Mouse (Mus musculus): ENCODE measurements around the gene Zzef1.
"Not testable (repeated sequence)": the region's sequence is repeated elsewhere in the genome, so short reads cannot be mapped to it uniquely, and the experiment has no call there.

Gene Zzef1

DNA sequence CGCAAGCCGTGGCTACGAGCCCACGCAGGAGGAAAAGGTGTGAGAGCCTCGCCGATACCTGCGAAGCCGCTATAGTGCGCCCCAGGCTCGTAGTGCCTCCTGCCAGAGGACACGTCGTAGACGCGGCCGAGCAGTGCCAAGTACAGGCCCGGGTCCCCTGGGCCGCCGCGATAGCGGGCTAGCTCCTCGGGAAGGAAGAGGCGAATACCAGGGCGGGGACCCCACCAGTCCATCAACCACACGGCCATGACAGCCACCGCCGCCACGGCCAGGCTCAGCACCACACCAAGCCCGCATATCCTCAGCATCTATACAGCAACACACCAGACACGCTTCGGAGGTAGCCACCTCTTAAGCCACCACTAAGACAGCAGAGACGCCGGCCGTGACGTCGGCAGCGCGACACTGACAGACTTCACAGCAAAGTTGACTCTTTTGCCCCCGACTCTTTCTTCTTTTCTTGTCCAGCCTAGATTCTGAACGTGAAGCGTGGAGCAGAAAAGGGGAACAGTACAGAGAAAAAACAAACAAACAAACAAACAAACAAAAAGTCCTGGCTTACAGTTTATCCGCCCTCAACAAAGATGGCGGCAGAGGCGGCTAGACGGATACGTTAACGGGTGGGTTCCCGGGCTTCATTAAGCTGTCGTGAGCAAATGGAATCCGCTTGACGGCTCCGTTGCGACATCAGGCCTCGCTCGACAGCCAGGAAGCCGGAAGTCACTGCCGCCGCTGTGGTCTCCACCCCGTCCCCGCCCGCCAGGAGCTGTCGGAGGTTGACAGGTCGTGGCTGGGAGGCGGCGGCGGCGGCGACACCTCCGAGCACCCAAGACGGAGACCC is at the start of gene Zzef1, which contains the start of gene Cyb5d2:
Gene Zzef1 (plus strand): TSS at position 772 of the 841 bp plus-strand sequence.
Gene Cyb5d2 (minus strand): TSS at position 688 of the 841 bp plus-strand sequence.
- DNase-seq (ENCODE audit: low spot score in 2 of 2): peak; percentile 86 to 95

DNA sequence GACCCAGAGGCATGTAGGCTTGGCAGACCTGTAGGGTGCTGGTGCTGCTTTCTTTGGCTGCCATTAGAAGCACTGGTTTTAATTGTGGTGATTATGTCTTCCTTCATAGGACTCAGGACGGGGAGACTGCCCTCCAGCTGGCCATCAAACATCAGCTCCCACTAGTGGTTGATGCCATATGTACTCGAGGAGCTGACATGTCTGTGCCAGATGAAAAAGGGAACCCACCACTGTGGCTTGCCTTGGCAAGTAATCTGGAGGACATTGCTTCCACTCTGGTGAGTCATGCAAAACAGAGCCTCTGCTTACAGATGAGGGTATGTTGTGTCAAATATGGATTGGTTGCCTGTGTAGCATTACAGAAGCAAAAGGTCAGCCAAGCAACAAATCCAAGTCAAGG is 44.1 kb upstream of the Zzef1 start:
- no peak for DNase-seq (ENCODE audit: low spot score in 2 of 2)

DNA sequence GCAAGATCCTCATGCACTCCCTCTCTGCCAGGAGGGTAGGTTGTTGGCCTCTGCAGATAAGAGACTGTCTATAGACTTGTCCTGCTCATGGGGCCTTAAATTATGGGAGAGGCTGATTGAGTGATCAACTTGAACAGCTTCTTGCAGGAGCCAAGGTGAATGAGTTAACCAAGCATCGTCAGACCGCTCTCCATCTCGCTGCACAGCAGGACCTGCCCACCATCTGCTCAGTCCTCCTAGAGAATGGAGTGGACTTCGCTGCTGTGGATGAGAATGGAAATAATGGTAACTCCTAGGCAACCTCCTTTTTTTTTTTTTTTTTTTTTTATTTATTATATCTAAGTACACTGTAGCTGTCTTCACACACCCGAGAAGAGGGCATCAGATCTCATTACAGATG is 37.7 kb upstream of the Zzef1 start:
- no peak for DNase-seq (ENCODE audit: low spot score in 2 of 2)

DNA sequence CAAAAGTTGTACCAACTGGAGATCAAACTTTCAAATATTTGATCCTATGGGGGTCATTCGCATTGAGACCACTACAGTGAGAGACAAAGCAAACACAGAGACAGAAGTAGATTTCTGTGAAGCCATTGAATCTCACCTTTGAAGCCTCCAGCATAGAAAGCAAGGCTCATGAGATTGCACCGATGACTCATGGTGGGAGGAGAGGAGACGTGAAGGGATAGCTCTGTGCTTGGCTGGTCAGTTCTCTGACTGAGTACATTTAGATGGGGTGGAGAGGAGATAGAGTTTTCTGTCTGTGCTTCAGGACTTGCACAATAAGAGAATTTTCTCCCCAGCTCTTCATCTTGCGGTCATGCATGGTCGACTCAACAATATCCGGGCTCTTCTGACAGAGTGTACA is 36.4 kb upstream of the Zzef1 start:
- DNase-seq (ENCODE audit: low spot score in 2 of 2): no peak

DNA sequence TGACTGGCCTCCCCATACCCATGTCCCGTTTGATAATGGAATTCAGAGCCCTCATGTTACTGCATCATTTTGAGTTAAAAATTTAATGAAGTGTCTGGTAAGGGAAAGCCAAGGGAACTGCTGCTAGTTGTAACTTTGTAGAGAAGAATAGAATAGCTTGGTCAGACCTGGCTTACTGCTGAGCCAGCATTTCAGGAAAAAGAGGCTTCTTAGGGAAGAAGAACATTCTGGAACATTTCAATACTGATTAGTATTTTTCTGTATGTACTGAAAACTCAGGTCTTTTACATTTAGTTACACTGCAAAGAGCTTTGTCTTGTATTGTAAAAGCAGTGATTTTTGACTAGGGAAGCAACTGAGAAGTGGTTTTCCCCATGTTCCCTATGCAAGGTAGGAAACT is 35.2 kb upstream of the Zzef1 start:
- DNase-seq (ENCODE audit: low spot score in 2 of 2): no peak

DNA sequence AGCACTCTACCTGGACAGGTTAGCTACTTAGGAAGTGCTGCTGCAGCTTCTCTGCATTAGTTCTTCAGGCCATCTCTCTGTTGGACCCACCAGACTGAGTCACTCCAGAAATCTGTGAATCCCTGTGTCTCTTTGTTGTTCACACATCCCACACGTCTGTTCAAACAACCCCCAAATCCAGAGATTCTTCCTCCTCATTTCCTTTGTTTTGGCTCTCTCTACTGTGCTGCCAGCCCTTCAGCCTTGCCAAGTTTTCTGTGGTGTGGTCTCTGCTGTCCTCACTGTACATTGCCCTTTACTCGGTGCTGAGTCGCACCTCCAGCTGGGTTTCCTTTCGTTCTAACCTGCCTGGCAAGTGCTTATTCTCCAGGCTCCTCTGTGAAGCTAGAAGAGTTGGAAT is 31.8 kb upstream of the Zzef1 start:
- no peak for DNase-seq (ENCODE audit: low spot score in 2 of 2)

DNA sequence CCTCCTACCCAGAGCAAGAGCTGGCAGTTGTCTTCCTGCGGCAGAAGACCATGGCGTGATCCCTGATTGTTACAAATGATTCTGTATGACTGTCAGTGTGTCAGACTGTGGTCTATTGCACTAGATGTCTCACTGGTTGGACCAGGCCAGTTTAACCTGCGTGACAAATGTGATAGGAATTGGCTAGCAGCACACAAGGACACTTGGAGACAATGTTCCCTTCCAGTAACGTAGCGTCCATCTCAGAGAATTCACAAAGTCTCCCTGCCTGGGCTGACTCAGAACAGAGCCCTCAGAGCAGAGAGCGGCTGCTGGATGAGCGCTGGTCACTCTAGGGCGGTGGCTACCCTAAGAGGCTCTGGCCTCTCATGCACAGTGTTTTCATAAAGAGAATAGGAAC is 28.3 kb upstream of the Zzef1 start:
- DNase-seq (ENCODE audit: low spot score in 2 of 2): no peak

DNA sequence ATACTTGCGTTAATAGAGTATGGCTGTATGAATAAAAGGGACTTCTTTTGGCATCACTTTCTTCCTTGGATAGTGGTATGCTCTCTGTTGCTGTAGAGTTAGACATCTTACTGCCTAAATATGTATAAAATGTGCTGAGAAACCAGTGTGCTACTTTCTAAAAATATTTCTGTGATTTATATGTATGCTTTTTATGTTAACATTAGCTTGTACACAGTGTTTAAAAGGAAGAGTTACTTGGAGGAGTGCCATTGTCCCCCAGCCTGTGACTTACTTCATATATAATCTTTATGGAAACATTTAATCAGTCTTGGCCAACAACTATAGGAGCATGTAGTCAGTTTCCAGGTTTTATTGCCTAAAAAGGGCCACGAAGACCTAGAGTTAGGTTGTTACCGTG is 27.0 kb upstream of the Zzef1 start:
- DNase-seq (ENCODE audit: low spot score in 2 of 2): no peak

DNA sequence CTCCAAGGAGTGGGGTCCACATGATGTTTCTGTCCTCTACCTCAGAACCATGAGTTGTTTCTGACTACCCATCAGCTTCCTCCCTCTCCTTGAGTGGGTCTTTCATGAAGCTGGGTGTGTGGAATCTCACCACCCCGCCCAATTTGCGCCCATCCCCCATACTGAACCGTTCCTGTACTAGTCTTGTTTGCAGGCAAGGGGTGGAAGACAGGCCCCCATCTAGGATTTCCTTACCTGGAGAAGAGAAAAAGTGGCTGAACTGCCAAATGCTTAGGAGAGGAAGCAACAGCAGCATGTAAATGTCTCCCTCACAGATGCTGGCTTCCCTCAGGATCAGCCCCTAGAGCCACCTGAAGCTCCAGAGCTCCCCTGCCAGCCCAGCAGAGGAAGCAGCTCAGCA is 25.7 kb upstream of the Zzef1 start:
- DNase-seq (ENCODE audit: low spot score in 2 of 2): no peak

DNA sequence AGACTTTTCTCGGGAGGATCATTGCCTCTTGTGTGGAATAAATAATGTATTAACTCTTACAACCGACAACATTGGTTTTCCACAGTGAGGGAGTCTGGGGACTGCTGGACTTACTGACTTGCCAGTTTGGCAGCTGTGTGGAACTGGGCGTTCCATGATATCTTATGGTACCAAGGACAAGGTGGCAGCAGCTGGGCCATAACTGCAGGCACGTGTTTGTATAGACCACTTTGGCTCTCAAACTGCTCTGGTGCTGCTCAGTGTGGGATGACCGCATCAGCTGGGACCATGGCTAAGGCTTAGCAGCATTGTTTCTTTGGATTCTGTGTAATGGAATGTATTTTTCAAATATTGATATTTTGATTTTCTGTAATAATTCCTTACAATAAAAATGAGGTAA is 25.2 kb upstream of the Zzef1 start:
- DNase-seq (ENCODE audit: low spot score in 2 of 2): no peak

DNA sequence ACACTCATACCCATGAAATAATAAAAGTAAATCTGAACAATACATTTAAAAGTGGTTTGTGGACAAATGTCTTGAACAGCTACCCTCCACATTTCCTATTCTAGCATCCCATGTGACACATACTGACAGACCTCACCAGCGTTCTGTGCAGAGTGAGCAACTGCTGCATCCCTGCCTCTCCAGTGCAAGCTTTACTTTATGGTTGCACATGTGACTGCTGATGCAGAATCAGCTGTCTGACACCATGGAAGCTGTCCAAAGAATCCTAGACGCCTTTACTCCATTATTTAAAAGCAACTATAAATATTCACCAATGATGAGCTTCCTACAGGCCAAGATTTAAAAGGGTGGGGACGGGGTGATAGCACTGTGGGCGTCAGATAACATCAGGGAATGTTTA is 24.6 kb upstream of the Zzef1 start:
- DNase-seq (ENCODE audit: low spot score in 2 of 2): no peak

DNA sequence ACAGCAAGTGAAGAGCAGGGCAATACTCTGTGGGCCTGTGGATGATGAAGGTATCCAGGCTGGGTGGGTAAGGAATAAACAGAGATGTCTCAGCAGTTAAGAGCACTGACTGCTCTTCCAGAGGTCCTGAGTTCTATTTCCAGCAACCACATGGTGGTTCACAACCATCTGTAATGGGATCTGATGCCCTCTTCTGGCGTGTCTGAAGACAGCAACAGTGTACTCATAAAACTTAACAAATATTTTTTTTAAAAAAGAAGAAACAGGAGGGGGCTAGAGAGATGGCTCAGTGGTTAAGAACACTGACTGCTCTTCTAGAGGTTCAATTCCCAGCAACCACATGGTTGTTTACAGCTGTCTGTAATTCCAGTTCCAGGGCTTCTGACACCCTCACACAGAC is 23.4 kb upstream of the Zzef1 start:
- DNase-seq (ENCODE audit: low spot score in 2 of 2): not testable (repeated sequence)

DNA sequence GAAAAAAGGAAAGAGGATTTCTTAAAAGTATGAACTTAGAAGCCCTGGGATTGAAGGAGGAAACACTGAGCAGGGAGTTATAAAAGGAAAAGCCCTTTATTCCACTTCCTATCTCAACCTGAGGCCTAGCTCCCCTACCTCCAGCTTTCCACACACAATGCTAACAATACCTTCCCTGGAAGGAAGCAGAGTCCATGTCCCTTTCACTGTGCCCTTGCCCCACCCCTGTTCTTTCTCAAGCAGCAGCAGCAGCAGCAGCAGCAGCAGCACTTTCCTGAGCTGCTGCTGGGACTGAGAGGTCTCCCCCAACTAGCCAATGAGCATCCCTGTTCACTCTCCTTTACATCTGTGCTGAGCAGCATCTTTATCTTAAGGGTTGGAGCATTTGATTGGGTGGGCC is 17.1 kb upstream of the Zzef1 start:
- no peak for DNase-seq (ENCODE audit: low spot score in 2 of 2)

DNA sequence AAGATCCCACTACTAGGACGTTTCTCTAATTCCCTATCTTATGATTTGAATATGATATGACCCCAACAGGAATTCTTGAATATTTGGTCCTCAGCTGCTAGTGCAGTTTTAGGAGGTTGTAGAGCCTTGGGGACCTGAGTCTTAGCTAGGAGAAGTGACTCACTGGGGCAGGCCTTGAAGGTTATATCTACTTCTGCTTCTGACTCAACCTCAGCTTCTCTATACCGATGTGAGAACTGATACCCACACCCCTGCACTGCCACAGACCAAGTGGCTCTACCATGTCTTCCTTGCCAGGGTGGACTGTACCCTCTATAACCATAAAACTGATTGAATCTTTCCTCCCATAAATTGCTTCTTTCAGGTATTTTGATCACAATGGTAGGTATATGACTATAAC is 13.9 kb upstream of the Zzef1 start:
- no peak for DNase-seq (ENCODE audit: low spot score in 2 of 2)

DNA sequence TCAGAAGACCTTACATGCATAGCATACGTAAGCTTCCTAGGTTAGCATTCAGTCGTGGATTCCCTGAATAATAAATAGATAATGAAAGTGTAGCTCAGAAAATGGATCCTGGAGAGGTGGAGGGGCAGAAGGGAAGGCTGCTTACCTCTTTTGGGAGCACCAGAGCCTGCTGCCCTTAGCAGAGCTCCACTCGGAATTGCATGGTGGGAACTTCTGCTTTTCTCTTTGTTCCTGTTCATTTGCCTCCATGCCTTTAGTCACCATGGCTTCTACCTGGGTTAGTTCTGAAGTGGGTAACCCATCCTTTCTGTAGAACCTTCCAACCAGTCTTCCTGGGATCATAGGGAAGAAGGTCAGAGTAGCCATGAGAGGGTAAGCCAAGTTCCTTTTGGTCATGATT is 13.5 kb upstream of the Zzef1 start:
- DNase-seq (ENCODE audit: low spot score in 2 of 2): no peak

DNA sequence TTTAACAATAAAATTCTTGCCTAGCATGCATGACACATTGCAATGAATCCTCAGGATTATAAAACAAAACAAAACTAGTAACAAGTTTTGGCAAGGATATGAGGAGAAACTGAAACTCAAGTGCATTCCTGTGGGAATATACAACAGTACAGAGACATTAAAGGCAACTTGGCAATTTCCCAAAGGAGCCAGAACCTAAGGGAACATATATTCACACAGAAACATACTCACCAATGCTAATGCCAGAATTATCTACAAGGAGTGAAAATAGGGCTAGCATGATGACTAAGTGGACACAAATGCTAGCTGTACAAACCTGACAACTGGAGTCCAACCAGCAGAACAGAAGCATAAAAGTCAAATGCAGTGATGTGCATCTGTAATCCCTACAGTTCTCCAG is 4.0 kb upstream of the Zzef1 start:
- DNase-seq (ENCODE audit: low spot score in 2 of 2): no peak

DNA sequence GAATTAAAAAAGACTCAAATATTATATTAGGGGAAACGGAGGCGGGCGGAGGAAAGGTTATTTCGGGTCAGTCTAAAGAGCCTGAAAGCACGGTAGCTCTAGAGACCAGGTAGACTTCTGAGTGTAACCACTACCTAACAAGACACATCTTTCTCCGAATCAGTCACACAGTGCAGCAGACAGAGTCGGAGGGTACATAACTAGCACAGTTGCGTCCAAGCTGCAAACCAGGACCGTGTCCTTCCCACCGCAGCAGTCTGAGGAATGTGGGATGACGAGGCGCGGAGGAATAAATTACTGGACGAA is 924 bp upstream of the Zzef1 start:
- DNase-seq (ENCODE audit: low spot score in 2 of 2): peak in 1 of 2 experiments; percentile 30

DNA sequence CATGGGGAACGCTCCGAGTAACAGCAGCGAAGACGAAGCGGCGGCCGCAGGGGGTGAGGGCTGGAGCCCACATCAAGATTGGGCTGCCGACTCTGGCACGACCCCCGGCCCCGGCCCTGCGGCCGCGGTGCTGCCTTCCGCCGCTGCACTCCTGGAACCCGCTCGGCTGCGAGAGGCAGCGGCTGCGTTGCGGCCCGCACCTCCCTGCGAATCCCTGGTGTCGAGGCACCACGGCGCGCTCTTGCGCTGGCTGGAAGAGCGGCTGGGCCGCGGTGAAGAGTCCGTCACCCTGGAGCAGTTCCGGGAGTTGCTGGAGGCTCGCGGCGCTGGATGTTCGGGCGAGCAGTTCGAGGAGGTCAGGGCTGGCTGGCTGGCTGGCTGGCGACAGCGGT is 266 bp downstream of the Zzef1 start:
- no peak for DNase-seq (ENCODE audit: low spot score in 2 of 2)

DNA sequence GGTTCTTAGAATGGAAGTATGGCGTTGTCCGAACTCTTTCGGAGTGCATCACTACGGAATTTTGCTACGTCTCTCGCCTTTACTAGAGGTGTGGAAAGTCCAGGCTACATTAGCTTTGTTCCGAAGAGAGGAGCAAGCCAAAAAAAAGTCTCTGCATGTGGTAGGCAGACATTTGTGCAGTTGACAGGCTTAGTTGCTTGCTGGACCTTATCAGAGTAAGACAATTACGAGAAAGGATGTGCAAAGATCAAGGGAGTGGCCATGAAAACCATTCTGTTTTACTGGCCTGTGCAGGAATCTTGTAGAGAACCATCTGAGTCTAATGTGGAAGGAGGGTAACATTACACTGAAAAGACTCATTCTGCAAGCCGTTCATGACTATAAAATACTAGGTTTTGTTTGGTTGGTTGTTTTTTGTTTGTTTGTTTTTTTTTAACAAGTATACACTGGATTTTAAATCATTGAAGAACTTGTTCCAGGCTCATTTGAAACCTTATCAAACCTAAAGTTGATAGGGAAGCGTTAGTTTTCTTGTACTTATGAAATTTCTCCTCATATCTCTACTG is 830 bp downstream of the Zzef1 start:
- no peak for DNase-seq (ENCODE audit: low spot score in 2 of 2)

DNA sequence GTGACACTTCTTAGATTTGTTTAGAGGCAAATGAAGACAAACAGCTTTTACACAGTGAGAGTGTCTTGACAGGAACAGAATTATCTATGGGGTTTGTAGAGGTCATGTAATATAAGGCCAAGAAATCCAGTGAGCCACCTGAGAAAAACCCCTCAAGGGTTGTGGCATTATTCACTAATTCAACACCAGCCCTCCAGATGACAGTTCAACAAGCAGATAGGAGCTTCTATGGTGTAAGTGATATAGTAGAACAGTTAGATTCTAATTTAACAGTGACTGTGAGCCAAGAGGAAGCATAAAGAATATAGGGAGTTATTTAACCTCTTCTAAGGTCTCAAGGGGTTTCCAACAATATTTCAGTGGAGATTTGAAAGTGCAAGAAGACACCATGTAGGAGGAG is 2.1 kb downstream of the Zzef1 start:
- DNase-seq (ENCODE audit: low spot score in 2 of 2): no peak

DNA sequence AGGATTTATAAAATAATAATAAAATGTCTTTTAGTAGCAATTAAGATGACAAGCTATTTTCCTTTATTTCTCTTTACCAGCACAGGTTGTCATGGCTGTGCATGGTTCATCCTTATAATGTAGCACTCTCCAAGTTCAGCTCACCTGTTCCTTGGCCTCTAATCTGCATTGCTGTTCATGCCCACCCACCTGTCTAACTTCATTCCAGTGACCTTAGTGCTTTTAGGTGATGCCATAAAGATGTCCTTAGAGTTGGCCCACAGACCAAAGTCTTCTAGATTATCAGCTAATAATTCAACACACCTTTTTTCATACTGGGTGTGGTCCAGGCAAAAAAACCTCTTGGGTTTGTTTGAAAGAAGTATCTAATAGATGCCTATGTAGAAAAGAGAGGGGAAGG is 5.2 kb downstream of the Zzef1 start:
- no peak for DNase-seq (ENCODE audit: low spot score in 2 of 2)

DNA sequence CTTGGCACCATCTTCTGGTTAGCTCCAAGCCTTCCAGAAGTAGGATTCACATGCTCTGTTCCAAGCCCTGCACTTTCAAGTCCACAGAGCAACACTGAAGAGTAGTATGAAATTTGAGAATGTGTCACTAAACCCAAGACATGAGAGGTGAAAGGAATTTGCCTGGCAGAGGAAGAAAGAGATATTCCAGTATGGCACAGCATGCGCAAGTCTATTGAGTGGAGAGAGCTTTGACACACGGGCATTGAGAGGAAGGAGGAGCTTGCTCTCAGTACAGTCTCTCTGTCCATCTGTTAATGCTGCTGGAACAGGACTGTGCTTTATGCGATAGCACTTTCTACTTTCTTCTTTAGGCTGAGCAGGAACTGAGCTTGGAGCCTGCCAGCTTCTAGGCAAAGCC is 7.0 kb downstream of the Zzef1 start:
- no peak for DNase-seq (ENCODE audit: low spot score in 2 of 2)

DNA sequence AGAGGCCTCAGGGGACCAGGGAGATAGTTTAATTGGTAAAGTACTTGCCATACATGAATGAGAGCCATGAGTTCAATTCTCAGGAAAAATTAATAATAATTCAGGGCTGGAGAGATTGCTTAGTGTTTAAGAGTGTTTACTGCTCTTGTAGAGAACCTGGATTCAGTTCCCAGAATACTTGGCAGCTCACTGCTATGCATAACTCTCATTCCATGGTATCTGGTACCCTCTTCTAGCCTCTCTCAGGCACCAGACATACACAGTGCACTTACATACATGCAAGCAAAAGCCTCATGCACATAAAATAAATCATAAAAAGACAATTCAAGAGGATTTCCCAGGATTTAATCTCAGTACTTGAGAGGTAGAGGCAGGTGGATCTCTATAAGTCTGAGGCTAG is 8.6 kb downstream of the Zzef1 start:
- no peak for DNase-seq (ENCODE audit: low spot score in 2 of 2)

DNA sequence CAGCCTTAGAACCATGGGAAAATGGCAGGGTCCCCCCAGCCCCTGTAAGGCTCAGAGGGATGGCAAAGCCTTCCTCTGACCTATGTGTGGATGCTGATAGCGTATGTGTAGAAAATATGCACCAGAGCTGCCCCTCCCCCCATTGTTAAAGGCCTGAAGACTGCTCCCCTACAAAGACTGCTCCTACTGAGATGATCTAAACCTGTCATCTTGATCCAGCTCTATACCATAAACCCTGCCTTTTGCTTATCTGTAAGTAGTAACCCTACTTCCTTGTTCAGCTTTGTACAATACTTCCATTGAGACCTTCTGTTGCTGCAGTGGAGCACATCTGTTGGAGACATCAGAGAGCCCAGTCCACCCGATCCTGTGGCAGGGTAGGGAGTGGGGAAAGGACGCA is 9.2 kb downstream of the Zzef1 start:
- no peak for DNase-seq (ENCODE audit: low spot score in 2 of 2)

Data from urinary bladder, postnatal 36 days (tissue).